Mouse (Mus musculus): Measurements from ENCODE around the gene Vps13c.

The Vps13c gene

DNA sequence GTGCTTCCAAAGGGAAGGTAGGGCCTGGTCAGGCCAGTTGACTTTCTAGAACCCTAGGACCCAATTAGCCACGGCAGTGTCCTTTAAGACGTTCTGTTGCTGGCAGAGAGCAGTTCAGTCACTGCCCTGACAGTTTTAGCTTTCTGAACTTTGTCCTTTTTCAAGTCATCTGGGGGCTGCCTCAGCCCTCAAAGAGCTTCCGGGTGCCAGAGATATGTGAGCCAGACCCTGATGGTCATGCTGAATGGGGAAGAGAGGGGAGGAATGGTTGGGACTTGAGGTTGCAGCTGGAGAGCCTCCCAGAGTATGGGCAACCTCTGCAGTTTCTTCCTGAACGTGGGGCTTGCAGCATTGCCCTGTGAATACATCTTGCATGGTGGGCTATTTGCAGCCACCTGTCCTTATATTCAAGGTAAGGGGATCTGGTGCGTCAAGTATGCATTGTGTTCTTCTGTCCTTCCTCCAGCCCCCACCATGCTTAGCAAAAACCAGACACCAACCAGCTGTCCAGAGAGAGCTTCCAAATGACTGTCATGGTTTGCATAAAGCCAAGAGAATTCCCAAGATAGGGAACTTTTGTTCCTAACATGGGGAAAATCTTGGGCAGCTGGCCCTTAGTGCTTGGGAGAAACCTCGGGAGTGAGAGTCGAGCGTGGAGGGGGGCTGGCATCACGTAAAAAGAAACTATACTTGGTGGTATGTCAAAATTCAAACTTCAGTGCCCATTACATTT lies 182.3 kb downstream of the Vps13c start:
- DNase-seq (ENCODE audit: low spot score in 2 of 2), result no peak

DNA sequence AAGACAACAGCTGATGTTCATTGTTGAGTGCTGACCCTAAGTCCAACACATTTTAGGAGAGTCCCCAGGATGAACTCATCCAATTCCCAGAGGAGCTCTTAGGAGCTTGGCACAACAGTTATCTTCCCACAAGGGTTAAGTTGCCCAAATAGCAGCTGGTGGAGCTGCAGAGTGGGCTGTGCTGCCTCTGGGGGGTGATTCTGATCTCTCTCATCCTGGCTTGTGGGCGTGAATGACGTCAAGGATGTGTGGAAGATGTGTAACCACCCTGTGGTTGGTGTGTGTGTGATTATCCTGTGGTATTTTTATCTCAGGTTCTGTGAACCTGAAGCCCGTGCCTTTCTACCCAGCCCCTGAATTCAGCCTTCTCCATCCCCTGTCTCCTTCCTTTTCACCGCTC lies 188.4 kb downstream of the Vps13c start:
- no peak for DNase-seq (ENCODE audit: low spot score in 2 of 2)

DNA sequence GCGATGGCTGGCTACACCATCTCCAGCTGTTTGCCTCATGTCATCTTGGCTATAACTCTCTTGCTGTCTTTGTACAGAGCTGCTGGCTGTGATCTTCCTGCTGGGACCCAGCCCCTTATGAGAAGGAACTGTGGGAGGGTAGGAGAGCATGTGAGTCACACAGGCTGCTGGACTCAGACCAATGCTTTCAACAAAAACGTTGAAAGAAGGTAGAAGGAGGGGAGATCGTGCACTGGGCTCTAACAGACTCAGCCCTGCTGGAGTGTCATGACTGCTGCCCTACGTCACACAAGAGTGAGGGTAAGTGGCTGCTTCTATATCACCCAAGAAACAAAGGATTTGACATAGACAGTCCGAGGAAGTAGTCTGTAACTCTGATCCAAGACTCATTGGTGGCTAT lies 193.6 kb downstream of the Vps13c start:
- no peak for DNase-seq (ENCODE audit: low spot score in 2 of 2)

Measured in right cerebral cortex, postnatal 10 days (tissue).